8 mouse cellular contexts compared by ENCODE assay signal in the genomic region with DNA sequence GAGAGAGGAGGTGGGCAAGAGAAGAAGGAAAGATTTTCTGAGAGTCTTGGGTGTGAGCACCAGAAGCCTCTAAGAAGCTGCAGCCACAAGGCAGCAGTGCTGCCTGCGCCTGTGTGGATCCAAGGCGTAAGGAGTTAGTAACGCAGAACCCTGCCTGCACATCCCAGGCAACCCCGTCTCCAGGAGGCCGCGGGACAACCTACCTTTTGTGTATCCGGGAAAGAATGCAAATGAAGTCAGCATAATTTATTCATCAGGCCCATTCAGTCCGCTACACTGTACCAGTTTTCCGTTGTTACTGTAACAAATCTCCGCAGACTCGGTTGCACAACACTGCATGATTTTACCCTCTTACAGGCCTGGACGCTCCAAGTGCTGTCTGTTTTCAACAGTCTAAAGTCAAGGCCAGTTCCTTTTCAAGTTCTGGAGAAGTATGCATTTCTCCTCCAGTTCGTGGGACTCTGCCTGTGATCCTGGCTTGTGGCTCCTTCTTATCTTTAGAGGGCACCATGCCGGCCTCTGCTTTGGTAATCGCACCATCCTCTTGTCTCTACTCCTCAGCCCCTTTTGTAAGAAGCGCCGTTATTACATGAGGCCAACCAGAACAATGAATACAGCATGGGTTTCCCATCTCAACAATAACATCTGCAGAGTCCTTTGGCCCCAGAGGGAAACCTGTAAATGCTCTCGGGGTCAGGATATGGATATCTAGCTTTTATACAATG.
A peak's percentile ranks its signal among the peaks of the same experiment; 100 is the strongest.
DNase-seq lines count a peak whose midpoint lies in the region; ATAC-seq and TF ChIP-seq lines count a peak whose summit lies in the region.

No protein-coding gene starts in this region.

- intact Hi-C loops in heart, adult 2 months (cut with DNase I), result no loop called here
- intact Hi-C loops in left cerebral cortex, postnatal 36 days (cut with DNase I), result no loop called here

- no peaks in the 10 kb centered on the region for H3K4me1 ChIP-seq in heart, embryonic 16.5 days (ENCODE audit: control insufficient read depth, insufficient read depth, low read length)
- peaks cover 5% of the 10 kb centered on the region for H3K4me1 ChIP-seq in heart, adult 2 months (ENCODE audit: control insufficient read depth, insufficient read depth, low read length)
- peaks cover 24% of the 10 kb centered on the region for H3K4me1 ChIP-seq in embryonic facial prominence, embryonic 13.5 days
- H3K4me1 ChIP-seq in liver, embryonic 11.5 days (replicated peaks; ENCODE audit: control insufficient read depth, insufficient read depth, low read length), result peaks cover 20% of the 10 kb centered on the region

- 0 out of 2 replicates have a peak, but pooled peaks cover 4% of the 10 kb centered on the region for H3K9me3 ChIP-seq in heart, embryonic 16.5 days (replicated peaks; ENCODE audit: control insufficient read depth, low read length)
- H3K9me3 ChIP-seq in embryonic facial prominence, embryonic 13.5 days, result no peaks in the 10 kb centered on the region
- H3K9me3 ChIP-seq in liver, embryonic 11.5 days (ENCODE audit: control insufficient read depth, low read length), result peaks cover 2% of the 10 kb centered on the region; the same call in 1 of the 2 replicates

- TF ChIP-seq EP300 in heart, adult 2 months (IDR thresholded peaks at IDR 0.05; ENCODE audit: insufficient read depth, low read depth, low read length), result no peak

- no peak overlapping the region for H3K4me2 ChIP-seq in heart, embryonic 16.5 days (ENCODE audit: low read depth, low read length)
- peak overlapping the region; percentile 11; the same call in 1 of the 2 replicates for H3K4me2 ChIP-seq in embryonic facial prominence, embryonic 13.5 days
- peak overlapping the region; percentile 54 for H3K4me2 ChIP-seq in liver, embryonic 11.5 days

- H3K4me3 ChIP-seq in heart, embryonic 16.5 days (ENCODE audit: low read length), result no peak overlapping the region
- no peak overlapping the region for H3K4me3 ChIP-seq in heart, adult 2 months
- H3K4me3 ChIP-seq in embryonic facial prominence, embryonic 13.5 days, result no peak overlapping the region
- peak overlapping the region; percentile 36 for H3K4me3 ChIP-seq in liver, embryonic 11.5 days (ENCODE audit: low read depth, low read length)

- no peaks in the 10 kb centered on the region for H3K36me3 ChIP-seq in heart, embryonic 16.5 days (ENCODE audit: control insufficient read depth, insufficient read depth)
- no peaks in the 10 kb centered on the region for H3K36me3 ChIP-seq in heart, adult 2 months (ENCODE audit: control insufficient read depth, insufficient read depth, low read length)
- no peaks in the 10 kb centered on the region for H3K36me3 ChIP-seq in embryonic facial prominence, embryonic 13.5 days
- no peaks in the 10 kb centered on the region for H3K36me3 ChIP-seq in liver, embryonic 11.5 days (ENCODE audit: control insufficient read depth, insufficient read depth, low read length)

- H3K79me2 ChIP-seq in heart, adult 2 months (replicated peaks; ENCODE audit: control insufficient read depth, insufficient read depth, low read length), result no peaks in the 10 kb centered on the region

- no peak for DNase-seq in heart, adult 2 months
- DNase-seq in liver, embryonic 11.5 days (ENCODE audit: low spot score), result no peak
- DNase-seq in retina, embryonic 14.5 days (ENCODE audit: low spot score), result peak; percentile 10
- DNase-seq in spleen, postnatal 36 days (ENCODE audit: low spot score in 2 of 2), result no peak
- no peak for DNase-seq in left cerebral cortex, postnatal 36 days (ENCODE audit: low spot score in 2 of 2)
- no peak for DNase-seq in lung, postnatal 14 days

- 0 out of 2 replicates have a peak overlapping the region, but pooled peaks have one; percentile 27 for H3K27ac ChIP-seq in heart, embryonic 16.5 days (ENCODE audit: low read length)
- no peak overlapping the region for H3K27ac ChIP-seq in heart, adult 2 months
- peak overlapping the region; percentile 72 for H3K27ac ChIP-seq in embryonic facial prominence, embryonic 13.5 days
- H3K27ac ChIP-seq in liver, embryonic 11.5 days (ENCODE audit: low read depth, low read length), result peak overlapping the region; percentile 87

- TF ChIP-seq CTCF in heart, adult 2 months (IDR thresholded peaks at IDR 0.05), result no peak

- no peak overlapping the region for H3K9ac ChIP-seq in heart, embryonic 16.5 days (ENCODE audit: low read length)
- no peak overlapping the region for H3K9ac ChIP-seq in heart, adult 2 months (ENCODE audit: low read depth, low read length)
- peak overlapping the region; percentile 40; the same call in 1 of the 2 replicates for H3K9ac ChIP-seq in embryonic facial prominence, embryonic 13.5 days
- peak overlapping the region; percentile 41; the same call in 1 of the 2 replicates for H3K9ac ChIP-seq in liver, embryonic 11.5 days (ENCODE audit: low read depth, low read length)

- no peak for TF ChIP-seq POLR2A in heart, adult 2 months (IDR thresholded peaks at IDR 0.05; ENCODE audit: insufficient read depth, low read depth, low read length)

- WGBS in heart, embryonic 16.5 days, result 46% methylated on average over 18 of the region's 18 CpGs
- 46% methylated on average over 18 of the region's 18 CpGs for WGBS in heart, adult 2 months
- 34% methylated on average over 18 of the region's 18 CpGs for WGBS in embryonic facial prominence, embryonic 13.5 days
- WGBS in liver, embryonic 11.5 days, result 44% methylated on average over 18 of the region's 18 CpGs

- H3K27me3 ChIP-seq in heart, embryonic 16.5 days (ENCODE audit: control insufficient read depth, insufficient read depth, low read length), result no peaks in the 10 kb centered on the region; the same call in 1 of the 2 replicates
- no peaks in the 10 kb centered on the region for H3K27me3 ChIP-seq in heart, adult 2 months (ENCODE audit: control insufficient read depth, insufficient read depth, low read length)
- no peaks in the 10 kb centered on the region for H3K27me3 ChIP-seq in embryonic facial prominence, embryonic 13.5 days
- no peaks in the 10 kb centered on the region for H3K27me3 ChIP-seq in liver, embryonic 11.5 days (replicated peaks; ENCODE audit: control insufficient read depth, insufficient read depth, low read length)

- no peak; the same call in 1 of the 2 replicates for ATAC-seq in heart, embryonic 16.5 days (replicated peaks; ENCODE audit: extremely low read depth, insufficient read depth, low FRiP score)
- no peak for ATAC-seq in embryonic facial prominence, embryonic 13.5 days (ENCODE audit: insufficient number of reproducible peaks, insufficient read depth, low FRiP score, low TSS enrichment, low read depth)
- peak; percentile 92 for ATAC-seq in liver, embryonic 11.5 days (replicated peaks; ENCODE audit: low FRiP score)

Comparison
In these comparisons a context has a peak if more than half of its experiments do, and no peak if none do; other contexts are left out.
1. H3K9ac ChIP-seq: peak in embryonic facial prominence, embryonic 13.5 days (single experiment) and liver, embryonic 11.5 days (single experiment); none in heart, embryonic 16.5 days (single experiment) and heart, adult 2 months (single experiment).